Mouse (Mus musculus): ENCODE results near the gene Pax3.

- no peak for TF ChIP-seq CTCF (IDR thresholded peaks at IDR 0.05; ENCODE audit: borderline replicate concordance, insufficient read depth, low read length)
- TF ChIP-seq POLR2A (IDR thresholded peaks at IDR 0.05; ENCODE audit: low read depth, low read length) = no peak
Measured at GRCm38 (mm10) chr1:78188299-78188698, 8.6 kb downstream of the Pax3 start.
